Mouse (Mus musculus): ENCODE measurements around the gene Rasgef1b. TPM values are rescaled to one million over a fixed set of nuclear protein-coding genes. Genes with fewer than 3 reads are reported as not detected.

Gene Rasgef1b
- polyA plus RNA-seq, 2 experiments, result 4.3 to 9.2 TPM

- DNase-seq (ENCODE audit: low spot score), result peak; percentile 96
- Histone ChIP-seq H3K9me3 (ENCODE audit: control insufficient read depth, low read length) (no peaks in the 10 kb centered on the region), H3K4me2 (replicated peaks; ENCODE audit: low read depth, low read length, severe bottlenecking) (no peak overlapping the region), H3K27me3 (ENCODE audit: control insufficient read depth, insufficient read depth, low read length) (no peaks in the 10 kb centered on the region), H3K4me1 (ENCODE audit: control insufficient read depth, insufficient read depth, low read length) (peaks cover 17% of the 10 kb centered on the region; the same call in 1 of the 2 replicates), H3K36me3 (ENCODE audit: control insufficient read depth, insufficient read depth, low read length) (no peaks in the 10 kb centered on the region), H3K4me3 (replicated peaks; ENCODE audit: low read length) (no peak overlapping the region), H3K9ac (ENCODE audit: low read depth, low read length, severe bottlenecking) (no peak overlapping the region), H3K27ac (replicated peaks; ENCODE audit: low read depth, low read length) (no peak overlapping the region)
- ATAC-seq (ENCODE audit: low FRiP score, low read depth), result peak; percentile 32; the same call in 1 of the 2 replicates
- no peak for TF ChIP-seq POLR2A (IDR thresholded peaks at IDR 0.05; ENCODE audit: borderline replicate concordance, extremely low read depth, insufficient read depth, insufficient read length)
- WGBS, result 2% methylated on average over 7 of the region's 7 CpGs
Measured at GRCm38 (mm10) chr5:99248501-99248900, 480.4 kb downstream of the Rasgef1b start.

DNA sequence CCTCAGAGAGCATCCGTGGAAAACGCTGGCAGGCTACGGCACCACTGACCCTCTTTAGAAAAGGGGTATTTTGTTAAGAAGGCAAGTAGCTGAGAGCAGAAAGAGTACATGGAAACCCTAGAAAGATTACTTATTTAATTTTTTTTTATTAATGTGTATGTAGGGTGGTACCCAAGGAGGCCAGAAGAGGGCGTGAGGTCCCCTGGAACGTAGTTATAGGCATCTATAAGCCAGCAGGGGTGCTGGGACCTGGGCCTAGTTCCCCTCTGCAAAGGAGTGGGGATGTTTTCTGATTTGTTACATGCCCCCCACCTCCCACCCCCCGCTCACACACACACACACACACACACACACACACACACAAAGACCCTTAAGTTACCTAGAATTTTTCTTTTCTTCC, 480.9 kb downstream of the Rasgef1b start:
- Histone ChIP-seq H3K9ac (ENCODE audit: low read depth, low read length, severe bottlenecking) (no peak overlapping the region), H3K27me3 (ENCODE audit: control insufficient read depth, insufficient read depth, low read length) (no peaks in the 10 kb centered on the region), H3K9me3 (ENCODE audit: control insufficient read depth, low read length) (no peaks in the 10 kb centered on the region), H3K36me3 (ENCODE audit: control insufficient read depth, insufficient read depth, low read length) (no peaks in the 10 kb centered on the region), H3K4me1 (ENCODE audit: control insufficient read depth, insufficient read depth, low read length) (peaks cover 17% of the 10 kb centered on the region; the same call in 1 of the 2 replicates), H3K4me3 (replicated peaks; ENCODE audit: low read length) (no peak overlapping the region), H3K4me2 (replicated peaks; ENCODE audit: low read depth, low read length, severe bottlenecking) (no peak overlapping the region), H3K27ac (replicated peaks; ENCODE audit: low read depth, low read length) (no peak overlapping the region)
- WGBS, result 93% methylated on average over 6 of the region's 6 CpGs
- ATAC-seq (ENCODE audit: low FRiP score, low read depth) (no peak), DNase-seq (ENCODE audit: low spot score) (no peak)
- TF ChIP-seq POLR2A (IDR thresholded peaks at IDR 0.05; ENCODE audit: borderline replicate concordance, extremely low read depth, insufficient read depth, insufficient read length), result no peak

DNA sequence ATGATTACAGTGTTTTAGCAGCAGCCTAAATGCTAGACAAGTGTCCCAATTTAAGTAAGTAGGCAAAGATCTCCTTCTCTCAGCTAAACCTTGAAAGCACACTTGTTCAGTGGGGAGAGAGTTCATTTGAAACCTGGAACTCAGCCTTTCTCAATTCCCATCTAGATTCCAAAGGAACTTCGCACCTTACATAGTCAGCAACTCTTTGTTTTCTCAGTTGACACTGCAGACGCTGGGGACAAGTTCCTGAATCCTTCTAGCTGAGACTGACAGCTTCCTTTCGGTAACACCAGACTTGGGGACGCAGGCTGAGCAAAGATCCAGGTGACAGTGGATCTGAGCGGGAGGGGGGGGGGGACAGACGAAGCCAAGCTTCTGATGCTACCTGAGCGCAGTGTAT, 481.4 kb downstream of the Rasgef1b start:
- no peak for TF ChIP-seq POLR2A (IDR thresholded peaks at IDR 0.05; ENCODE audit: borderline replicate concordance, extremely low read depth, insufficient read depth, insufficient read length)
- ATAC-seq (ENCODE audit: low FRiP score, low read depth), result no peak
- H3K9ac ChIP-seq (ENCODE audit: low read depth, low read length, severe bottlenecking), result no peak overlapping the region

DNA sequence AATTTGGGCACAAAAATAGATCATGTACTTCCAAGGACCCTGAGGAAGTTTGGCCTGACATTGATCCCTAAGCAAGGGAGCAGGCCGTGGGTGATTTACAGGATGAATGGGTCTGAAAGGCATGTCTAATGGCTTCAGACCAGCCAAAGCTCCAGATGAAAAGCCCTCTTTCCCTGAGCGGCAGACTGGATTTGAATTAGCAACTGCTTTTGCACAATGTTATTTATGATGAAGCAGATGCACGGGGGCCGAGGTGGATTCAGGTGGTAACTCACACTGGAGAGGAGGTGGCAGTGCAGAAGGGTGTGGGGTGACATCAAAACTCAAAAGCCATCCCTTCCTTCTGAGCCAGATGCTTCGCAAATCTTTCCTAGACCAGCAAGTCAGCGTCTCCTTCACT, 481.9 kb downstream of the Rasgef1b start:
- WGBS, result 33% methylated on average over 6 of the region's 6 CpGs
- Histone ChIP-seq H3K4me3 (replicated peaks; ENCODE audit: low read length) (no peak overlapping the region), H3K9ac (ENCODE audit: low read depth, low read length, severe bottlenecking) (no peak overlapping the region), H3K36me3 (ENCODE audit: control insufficient read depth, insufficient read depth, low read length) (no peaks in the 10 kb centered on the region), H3K4me2 (replicated peaks; ENCODE audit: low read depth, low read length, severe bottlenecking) (no peak overlapping the region), H3K27me3 (ENCODE audit: control insufficient read depth, insufficient read depth, low read length) (no peaks in the 10 kb centered on the region), H3K4me1 (ENCODE audit: control insufficient read depth, insufficient read depth, low read length) (peaks cover 21% of the 10 kb centered on the region), H3K9me3 (ENCODE audit: control insufficient read depth, low read length) (no peaks in the 10 kb centered on the region), H3K27ac (replicated peaks; ENCODE audit: low read depth, low read length) (no peak overlapping the region)
- ATAC-seq (ENCODE audit: low FRiP score, low read depth) (no peak), DNase-seq (ENCODE audit: low spot score) (no peak)
- no peak for TF ChIP-seq POLR2A (IDR thresholded peaks at IDR 0.05; ENCODE audit: borderline replicate concordance, extremely low read depth, insufficient read depth, insufficient read length)

More for the DNA sequence above, 481.4 kb downstream of the Rasgef1b start:
- Histone ChIP-seq H3K36me3 (ENCODE audit: control insufficient read depth, insufficient read depth, low read length) (no peaks in the 10 kb centered on the region), H3K4me2 (replicated peaks; ENCODE audit: low read depth, low read length, severe bottlenecking) (no peak overlapping the region), H3K27ac (replicated peaks; ENCODE audit: low read depth, low read length) (no peak overlapping the region), H3K9me3 (ENCODE audit: control insufficient read depth, low read length) (no peaks in the 10 kb centered on the region), H3K4me3 (replicated peaks; ENCODE audit: low read length) (no peak overlapping the region), H3K4me1 (ENCODE audit: control insufficient read depth, insufficient read depth, low read length) (peaks cover 17% of the 10 kb centered on the region; the same call in 1 of the 2 replicates), H3K27me3 (ENCODE audit: control insufficient read depth, insufficient read depth, low read length) (no peaks in the 10 kb centered on the region)
- no peak for DNase-seq (ENCODE audit: low spot score)
- 65% methylated on average over 7 of the region's 7 CpGs for WGBS

DNA sequence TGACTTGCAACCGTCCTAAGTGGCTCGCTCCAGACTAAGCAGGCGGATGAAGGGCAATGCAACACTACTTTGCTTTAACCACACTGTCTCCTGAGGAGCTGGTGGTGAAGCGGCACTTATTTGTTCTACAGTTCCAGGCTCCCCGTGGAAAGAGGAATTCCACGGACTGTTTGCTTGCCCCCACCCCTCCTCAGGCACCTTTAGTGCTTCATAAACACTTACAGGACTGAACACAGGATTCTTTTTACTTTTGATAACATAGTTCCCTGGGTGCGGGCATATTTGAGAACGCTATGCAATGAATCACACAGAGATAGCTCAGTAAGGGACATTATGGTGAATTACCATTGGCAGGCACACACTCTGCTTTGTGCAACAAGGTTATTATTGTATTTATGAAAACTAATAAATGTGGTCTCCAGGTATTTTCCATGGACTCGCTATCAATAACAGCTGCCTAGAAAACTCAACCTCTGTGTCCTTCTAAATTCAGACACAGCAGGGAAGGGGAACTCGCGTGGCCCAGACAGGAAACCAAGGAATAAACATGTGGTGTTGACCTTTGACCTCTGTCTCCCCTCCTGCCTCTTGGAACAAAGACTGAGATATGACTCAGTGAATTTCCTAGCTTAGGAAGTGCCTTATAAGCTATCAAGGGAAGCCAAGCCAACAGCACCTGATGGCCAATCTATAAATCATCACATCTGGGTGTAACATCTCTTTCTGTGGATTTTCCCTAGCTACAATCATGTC, 486.7 kb downstream of the Rasgef1b start:
- Histone ChIP-seq H3K4me3 (replicated peaks; ENCODE audit: low read length) (no peak overlapping the region), H3K9ac (ENCODE audit: low read depth, low read length, severe bottlenecking) (no peak overlapping the region), H3K36me3 (ENCODE audit: control insufficient read depth, insufficient read depth, low read length) (peaks cover 10% of the 10 kb centered on the region), H3K4me1 (ENCODE audit: control insufficient read depth, insufficient read depth, low read length) (peaks cover 9% of the 10 kb centered on the region), H3K27ac (replicated peaks; ENCODE audit: low read depth, low read length) (no peak overlapping the region), H3K27me3 (ENCODE audit: control insufficient read depth, insufficient read depth, low read length) (no peaks in the 10 kb centered on the region), H3K4me2 (replicated peaks; ENCODE audit: low read depth, low read length, severe bottlenecking) (no peak overlapping the region), H3K9me3 (ENCODE audit: control insufficient read depth, low read length) (no peaks in the 10 kb centered on the region)
- no peak for DNase-seq (ENCODE audit: low spot score)
- ATAC-seq (ENCODE audit: low FRiP score, low read depth), result no peak
- no peak for TF ChIP-seq POLR2A (IDR thresholded peaks at IDR 0.05; ENCODE audit: borderline replicate concordance, extremely low read depth, insufficient read depth, insufficient read length)
- 54% methylated on average over 11 of the region's 11 CpGs for WGBS
